Mouse (Mus musculus) v-Abl transformed pro-B cells (cell line): ENCODE measurements around the gene Mmp9.

ENCODE experiments used
- in situ Hi-C, 2 experiments: fragments of 400-800 bp; cut with MboI; formaldehyde crosslinking; loops; one replicate each; pipeline ENCODE4 v1.15.1; 2025; ENCODE audit not compliant: unreplicated experiment in 2 of 2

Gene Mmp9

DNA sequence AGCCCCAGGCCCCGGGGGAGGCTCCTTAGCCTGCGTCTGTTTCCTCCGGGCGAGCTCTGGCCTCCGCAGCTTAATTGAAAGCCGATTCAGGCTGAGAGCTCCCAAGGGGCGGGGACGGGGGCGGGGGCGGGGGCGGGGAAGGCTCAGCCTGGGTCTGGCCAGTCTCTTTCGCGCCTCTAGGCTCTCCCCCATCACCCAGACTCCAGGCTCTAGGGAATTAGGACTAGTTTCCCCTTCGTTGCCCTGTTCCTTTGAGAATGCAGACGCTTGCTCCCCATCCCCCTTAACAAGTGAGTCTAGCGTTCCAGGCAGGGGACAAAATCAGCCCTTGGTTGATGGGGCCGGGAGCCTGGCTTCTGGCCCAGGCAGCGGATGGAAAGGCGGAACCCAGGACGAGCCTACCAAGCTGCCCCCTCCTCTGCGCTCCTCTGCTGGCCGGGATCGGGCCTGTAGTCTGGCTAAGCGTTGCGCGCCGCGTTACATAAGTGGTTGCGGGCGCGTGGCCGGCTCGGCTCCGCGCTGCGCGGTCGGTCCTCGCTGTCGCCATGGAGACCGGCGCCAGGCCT lies 30.1 kb downstream of the Mmp9 start:
- in situ Hi-C loops, result loop anchor here in 1 of 2 experiments (25.0 kb wide), 1 partner anchor 517 kb away; the partner anchor contains the start of gene Trp53rka

GRCm38 (mm10) chr2:164972646-164973045 lies 32.1 kb downstream of the Mmp9 start:
- in situ Hi-C loops, result loop anchor here in 1 of 2 experiments (25.0 kb wide), 1 partner anchor 515 kb away; the partner anchor contains the start of gene Trp53rka

GRCm38 (mm10) chr2:164975611-164976010 lies 35.0 kb downstream of the Mmp9 start:
- in situ Hi-C loops, result no loop called here

GRCm38 (mm10) chr2:164979749-164980148 lies 39.2 kb downstream of the Mmp9 start:
- in situ Hi-C loops, result no loop called here

GRCm38 (mm10) chr2:164985962-164986361 lies 45.4 kb downstream of the Mmp9 start:
- in situ Hi-C loops, result no loop called here

GRCm38 (mm10) chr2:164986371-164987027 lies 45.9 kb downstream of the Mmp9 start:
- in situ Hi-C loops, result no loop called here

- in situ Hi-C loops, result no loop called here
Observed at GRCm38 (mm10) chr2:164988777-164989176, 48.2 kb downstream of the Mmp9 start.

DNA sequence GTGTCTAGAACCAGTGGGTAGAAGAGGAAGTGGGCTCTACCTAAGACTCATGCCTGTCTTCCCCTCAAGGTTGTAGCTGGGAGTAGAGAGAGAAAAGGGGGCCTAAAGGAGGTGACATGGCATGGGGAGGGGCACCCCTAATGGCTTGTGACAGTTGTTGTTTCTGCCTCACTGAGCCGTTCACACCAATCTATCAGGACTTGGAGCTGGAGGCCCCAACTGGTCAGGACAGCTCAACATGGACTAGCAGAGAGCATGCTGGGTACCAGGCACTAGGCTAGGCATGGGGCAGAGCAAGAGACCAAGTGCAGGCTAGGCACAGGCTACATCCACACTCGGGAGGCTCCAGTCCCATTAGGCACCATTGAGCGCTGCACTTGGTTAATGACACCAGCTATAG lies 50.5 kb downstream of the Mmp9 start:
- in situ Hi-C loops, result no loop called here

GRCm38 (mm10) chr2:164991808-164992207 lies 51.2 kb downstream of the Mmp9 start:
- in situ Hi-C loops, result no loop called here

DNA sequence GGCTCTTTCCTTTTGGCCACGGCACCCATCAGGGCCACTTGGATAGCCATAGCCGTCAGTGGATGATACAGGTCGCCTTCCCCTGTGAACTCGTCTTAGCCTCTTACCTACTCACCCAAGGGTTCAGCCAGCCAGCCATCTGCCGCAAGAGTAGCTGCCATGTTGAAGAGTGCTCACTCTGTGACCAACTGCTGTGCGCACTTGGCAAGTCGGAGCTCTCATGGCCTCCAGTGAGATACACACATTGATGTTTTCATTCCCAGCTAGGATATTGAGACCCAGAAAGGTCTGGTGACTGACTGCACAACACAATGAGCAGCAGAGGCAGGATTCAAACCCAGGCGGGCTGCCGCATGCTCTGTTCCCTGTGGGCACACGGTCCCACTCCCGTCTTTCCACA lies 53.6 kb downstream of the Mmp9 start:
- in situ Hi-C loops, result no loop called here

DNA sequence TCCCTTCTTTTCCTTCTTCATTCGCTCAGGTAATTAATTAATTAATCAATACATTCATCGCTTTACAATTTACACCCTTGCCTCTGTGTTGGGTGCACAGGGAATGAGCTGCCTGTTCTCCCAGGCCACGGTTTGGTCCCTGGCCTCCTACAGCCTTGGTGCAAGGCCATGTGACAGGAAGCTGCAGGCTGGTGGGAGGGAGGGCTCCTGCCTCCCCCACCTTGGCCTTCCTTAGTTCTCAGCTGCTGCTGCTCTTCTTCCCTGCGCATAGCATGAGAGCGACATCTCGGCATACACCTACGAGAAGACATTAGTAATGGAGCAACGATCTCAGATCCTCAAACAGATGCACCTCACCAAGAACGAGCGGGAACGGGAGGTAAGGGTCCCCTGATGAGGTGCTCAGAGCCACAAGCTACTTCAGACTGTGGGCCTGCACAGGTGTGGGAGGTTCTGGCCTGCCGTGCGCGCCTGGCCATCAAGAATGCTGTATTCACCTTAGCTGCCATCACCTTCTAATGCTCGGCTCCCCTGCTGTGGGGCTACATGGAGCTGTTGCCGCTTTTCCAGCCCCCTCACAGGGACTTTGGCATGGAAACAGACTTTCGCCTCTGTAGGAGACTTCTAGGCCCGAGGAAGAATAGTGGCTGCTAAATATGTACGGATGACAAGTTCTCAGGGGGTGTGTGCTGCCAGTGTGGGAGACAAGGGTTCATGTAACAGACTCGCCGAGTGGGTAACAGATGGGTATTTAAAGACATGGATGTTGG lies 54.3 kb downstream of the Mmp9 start:
- in situ Hi-C loops, result no loop called here

- in situ Hi-C loops, result no loop called here
Observed at GRCm38 (mm10) chr2:164995976-164996375, 55.4 kb downstream of the Mmp9 start.

DNA sequence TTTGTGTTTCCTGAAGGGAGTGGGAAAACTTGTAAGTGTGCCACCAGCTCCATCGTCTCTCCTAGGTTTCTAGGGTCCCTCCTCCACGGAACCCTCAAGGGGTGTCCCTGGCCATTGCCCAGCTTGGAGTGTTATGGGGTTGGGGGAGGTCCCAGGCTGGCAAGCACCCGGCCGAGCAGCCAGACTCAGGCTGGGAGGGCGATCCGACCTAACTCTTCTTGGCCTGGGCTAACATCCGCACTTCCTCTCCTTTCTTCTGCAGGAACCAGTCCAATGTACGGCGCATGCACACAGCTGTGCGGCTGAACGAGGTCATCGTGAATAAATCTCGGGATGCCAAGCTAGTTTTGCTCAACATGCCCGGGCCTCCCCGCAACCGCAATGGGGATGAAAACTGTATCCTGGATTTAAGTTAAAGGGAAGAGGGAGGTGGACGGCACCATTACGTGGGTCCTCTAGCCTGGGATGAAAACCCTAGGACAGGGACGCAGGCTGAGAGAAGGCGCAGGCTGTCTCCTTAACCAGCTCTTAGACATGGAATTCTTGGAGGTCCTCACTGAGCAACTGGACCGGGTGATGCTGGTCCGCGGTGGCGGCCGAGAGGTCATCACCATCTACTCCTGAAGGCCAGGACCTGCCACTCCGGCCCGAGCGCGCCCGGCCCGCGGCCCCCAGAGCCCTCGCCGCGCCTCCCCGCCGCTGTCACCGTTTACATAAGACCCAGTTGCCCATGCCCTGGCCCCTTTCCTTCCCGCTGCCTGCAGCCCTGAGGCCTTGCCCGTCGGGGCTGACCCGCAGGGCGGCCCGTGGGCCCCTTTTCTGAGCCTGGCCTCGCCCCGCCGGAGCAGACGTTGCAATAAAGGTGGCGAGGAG lies 56.5 kb downstream of the Mmp9 start:
- in situ Hi-C loops, result no loop called here

DNA sequence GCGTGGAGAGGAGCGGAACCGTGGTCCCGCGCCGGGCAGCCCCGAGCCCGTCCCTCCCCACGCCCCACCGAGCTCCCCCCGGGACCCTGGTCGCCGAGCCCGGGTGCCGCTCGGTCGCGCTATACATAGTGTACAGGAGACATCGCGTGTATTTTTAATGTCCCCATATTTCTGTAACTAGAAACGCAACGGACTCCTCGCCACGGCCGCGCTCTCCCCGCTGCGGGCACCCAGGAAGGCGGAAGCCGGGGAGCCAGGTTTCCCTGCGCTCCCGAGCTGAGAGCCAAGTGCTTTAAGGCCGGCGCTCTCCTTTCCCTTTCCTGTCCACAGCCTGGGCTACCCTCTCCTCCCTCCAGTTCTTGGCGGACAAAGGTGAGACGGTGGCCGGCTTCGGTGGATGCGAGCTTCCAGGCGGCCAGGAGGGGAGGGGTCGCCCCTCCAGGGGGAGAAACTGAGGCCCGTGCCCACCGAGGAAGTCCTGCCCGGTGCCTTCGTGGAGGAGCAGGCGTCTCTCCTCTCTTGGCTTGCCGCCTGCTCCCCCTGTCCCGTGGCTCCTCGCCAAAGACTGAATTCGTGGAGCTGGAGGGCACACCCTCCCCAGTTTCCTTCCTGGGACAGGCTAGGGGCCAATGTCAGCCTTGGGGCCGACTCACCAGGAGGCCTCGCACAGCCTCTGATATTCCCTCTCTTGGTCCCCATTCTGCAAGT lies 57.3 kb downstream of the Mmp9 start:
- in situ Hi-C loops, result no loop called here

DNA sequence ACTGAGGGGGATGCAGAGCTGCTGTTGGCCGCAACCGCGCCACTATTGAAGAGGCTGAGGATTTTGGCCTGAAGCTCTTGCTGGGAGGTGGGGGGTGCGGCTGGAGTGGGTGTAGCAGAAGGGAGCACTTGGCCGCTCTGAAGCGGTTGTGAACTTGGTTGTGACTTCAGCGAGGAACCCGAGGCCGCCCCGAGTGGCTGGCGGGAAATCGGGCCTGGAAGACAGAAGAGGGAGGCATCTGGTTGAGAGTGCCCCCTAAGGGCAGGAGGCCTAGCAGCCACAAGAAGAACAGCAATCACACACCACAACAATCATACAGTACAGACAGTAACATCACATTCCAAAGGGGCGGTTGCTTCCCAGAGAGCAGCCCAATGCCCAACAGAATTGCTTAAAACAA lies 61.4 kb downstream of the Mmp9 start:
- in situ Hi-C loops, result no loop called here

- in situ Hi-C loops, result no loop called here
Observed at GRCm38 (mm10) chr2:165003108-165003507, 62.5 kb downstream of the Mmp9 start.

DNA sequence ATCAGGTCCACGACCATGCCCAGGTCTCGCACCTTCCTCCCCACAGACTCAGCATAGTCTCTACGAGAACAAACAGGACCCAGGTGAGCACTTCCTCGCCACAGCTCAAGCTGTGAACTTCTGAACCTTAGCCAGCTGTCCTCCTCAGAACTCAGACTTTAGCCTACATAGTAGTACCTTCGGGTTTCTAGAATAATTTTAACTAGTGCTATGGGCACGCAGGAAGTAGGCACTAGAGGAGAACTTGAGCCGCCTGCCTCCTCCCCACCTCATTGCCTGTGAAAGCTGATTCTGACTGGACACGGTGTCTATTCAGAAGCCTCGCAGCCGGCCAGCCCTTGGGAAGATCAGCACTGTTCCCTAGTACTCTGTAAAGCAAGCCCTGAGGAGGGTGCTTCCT lies 63.7 kb downstream of the Mmp9 start:
- in situ Hi-C loops, result no loop called here
